Mouse (Mus musculus): Measurements from ENCODE around the gene Gtf2i. TPM values are rescaled to one million over a fixed set of nuclear protein-coding genes. Genes with fewer than 3 reads are reported as not detected.

The Gtf2i gene
- polyA plus RNA-seq, 1 experiment from 2014 or later, result 130 TPM

GRCm38 (mm10) chr5:134322355-134322754, 7.8 kb upstream of the Gtf2i start:
- no peak for DNase-seq (ENCODE audit: low spot score)

DNA sequence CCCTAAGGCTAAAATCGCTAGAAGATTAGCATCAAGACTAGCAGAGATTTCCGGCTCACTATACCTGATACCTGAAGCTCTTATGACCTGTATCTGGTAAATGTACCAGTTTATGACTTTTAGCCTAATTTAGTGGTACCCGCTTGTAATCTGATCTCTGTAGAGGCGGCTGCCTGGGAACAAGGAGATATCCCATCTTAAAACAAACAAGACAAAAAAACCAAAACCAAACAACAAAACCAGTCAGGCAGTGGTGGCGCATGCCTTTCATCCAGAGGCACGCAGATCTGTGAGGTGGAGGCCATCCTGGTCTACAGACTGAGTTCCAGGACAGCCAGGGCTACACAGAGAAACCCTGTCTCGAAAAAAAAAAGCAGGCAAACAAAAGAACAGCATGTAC, 7.1 kb upstream of the Gtf2i start:
- no peak for DNase-seq (ENCODE audit: low spot score)

DNA sequence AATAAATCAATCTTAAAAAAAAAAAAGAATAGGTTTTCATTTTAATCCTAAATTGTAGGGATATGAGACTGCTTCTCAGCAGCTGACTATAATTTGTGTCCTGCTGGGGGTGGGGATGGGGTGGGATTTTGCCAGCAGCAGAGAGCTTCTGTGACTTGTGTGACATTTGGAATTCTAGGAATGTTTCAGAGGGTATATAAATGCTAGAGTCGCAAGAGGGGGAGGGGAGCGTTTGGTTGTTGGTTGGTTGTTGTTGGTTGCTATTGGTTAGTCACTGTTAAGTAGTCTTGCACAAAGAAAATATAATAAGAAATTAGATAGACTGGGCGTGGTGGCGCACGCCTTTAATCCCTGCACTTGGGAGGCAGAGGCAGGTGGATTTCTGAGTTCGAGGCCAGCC, 4.3 kb upstream of the Gtf2i start:
- no peak for DNase-seq (ENCODE audit: low spot score)

GRCm38 (mm10) chr5:134316721-134317120, 2.2 kb upstream of the Gtf2i start:
- DNase-seq (ENCODE audit: low spot score), result no peak

DNA sequence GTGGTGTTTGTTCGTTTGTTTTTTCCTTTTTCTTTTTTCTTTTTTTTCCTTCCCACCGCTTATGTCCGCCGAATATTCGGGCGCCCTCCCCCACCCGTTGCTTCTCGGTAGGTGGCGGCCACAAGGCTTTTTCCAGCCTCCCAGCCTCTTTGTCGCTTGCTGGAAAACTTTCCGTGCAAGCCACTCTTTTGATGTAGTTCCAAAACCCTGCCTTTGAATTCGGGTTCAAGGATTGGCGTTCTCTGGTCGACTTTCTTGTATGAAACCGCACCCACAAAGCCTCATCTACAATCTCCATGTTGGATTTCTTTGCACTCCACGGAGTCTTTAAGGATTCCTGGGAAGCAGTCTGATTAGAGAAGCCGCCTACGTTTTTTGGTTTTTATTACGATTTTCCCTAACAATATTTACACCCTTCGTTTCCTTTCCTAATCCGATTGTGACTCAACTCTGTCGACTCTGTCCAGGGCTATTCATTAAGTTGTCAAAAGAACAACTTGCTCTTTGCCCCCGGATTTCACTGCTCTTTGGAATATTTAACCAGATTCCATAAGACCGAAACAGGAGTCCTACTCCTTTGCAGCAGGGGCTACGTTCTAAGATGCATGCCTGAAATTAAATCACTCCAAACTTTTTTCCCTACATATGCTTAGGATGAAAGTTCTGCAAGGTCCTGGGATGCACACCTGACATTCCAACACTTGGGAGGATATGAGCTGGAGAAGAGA, 1.2 kb upstream of the Gtf2i start:
- DNase-seq (ENCODE audit: low spot score), result peak; percentile 21

DNA sequence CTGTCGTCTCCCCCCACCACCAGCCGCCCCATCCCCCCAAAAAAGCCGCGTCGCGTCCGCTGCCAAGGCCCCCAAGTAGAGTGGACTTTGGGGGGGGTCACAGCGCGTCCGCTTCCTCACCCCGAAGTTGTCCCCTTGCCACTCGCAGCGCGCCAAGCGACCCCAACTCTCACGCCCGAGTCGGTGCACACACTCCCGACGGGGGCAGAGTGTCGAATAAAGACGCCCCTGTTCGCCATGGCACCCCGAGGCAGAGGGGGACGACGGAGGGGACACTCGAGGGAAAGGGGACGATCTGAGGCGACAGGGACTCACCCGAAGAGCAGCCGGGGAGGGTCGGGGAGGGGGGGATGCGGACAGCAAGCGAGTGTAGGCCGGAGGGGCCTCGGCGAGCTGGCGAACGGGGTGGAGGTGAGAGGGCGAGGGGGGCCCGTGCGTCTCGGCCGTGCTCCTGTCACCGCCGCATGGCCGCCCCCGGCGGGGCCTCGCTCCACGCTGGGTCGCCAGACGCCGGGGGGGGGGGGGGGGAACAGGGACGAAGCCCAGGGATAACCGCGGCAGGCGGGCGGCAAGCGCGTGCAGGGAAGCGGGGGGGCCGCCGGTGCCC, 389 bp downstream of the Gtf2i start:
- DNase-seq (ENCODE audit: low spot score), result peak; percentile 72

GRCm38 (mm10) chr5:134313451-134314067, 1.0 kb downstream of the Gtf2i start:
- DNase-seq (ENCODE audit: low spot score), result peak; percentile 95

GRCm38 (mm10) chr5:134312691-134313450, 1.7 kb downstream of the Gtf2i start:
- no peak for DNase-seq (ENCODE audit: low spot score)

GRCm38 (mm10) chr5:134311894-134312411, 2.6 kb downstream of the Gtf2i start:
- no peak for DNase-seq (ENCODE audit: low spot score)

DNA sequence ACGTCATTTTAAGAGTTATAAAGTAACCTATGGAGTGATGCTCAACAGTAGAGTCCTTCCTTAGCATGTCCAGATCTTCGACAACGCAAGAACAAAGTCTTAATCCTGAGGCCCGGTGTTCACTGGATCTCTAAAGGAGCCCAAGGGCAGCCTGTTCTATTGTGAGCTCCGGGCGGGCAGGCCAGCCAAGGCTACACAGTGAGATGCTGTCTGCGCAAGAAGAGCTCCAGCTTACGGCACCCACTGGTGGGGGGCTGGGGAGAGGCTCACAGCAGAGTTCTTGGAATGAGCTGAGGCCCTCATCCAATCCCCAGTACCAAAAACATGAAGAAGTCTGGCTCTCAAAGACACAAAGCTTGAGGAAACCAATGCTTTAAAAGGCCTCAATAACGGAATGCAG, 4.4 kb downstream of the Gtf2i start:
- no peak for DNase-seq (ENCODE audit: low spot score)

GRCm38 (mm10) chr5:134309345-134309744, 5.2 kb downstream of the Gtf2i start:
- DNase-seq (ENCODE audit: low spot score), result no peak

- no peak for DNase-seq (ENCODE audit: low spot score)
Observed at GRCm38 (mm10) chr5:134304639-134305038, 9.9 kb downstream of the Gtf2i start.

DNA sequence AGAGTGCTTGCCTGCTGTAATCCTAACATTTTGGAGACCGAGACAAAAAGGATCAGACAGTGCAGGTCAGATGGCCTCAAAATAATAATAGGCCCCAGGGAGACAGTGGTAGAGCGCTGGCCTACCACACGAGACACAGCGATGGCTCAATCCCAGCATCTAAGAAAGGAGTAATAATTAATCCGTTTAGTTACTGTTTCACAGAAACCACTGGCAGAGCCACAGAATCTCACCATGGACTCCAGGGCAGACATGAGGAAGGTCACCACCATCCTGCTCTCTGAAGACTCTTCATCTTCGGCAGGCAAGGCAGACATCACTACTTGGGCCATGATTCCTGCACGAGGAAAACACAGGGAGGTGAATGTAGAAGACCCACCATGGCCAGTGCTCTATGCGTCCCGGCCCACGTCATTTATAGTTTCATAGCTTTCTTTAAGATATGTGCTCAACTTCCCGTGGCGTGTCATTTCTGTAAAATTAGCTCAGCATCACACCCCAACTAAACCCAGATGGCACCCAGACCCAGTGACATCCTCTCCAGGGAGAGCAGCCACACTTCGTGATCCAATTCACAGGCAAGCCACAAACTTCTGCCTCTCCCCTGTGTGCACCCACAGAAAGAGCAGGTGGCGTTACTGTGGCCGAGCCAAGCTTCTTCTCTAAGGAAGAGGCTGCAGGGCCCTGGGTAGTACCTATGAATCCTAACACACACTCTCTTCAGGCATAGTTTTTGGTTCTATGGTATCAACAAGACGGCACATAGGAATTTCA, 19.1 kb downstream of the Gtf2i start:
- peak; percentile 55 for DNase-seq (ENCODE audit: low spot score)

DNA sequence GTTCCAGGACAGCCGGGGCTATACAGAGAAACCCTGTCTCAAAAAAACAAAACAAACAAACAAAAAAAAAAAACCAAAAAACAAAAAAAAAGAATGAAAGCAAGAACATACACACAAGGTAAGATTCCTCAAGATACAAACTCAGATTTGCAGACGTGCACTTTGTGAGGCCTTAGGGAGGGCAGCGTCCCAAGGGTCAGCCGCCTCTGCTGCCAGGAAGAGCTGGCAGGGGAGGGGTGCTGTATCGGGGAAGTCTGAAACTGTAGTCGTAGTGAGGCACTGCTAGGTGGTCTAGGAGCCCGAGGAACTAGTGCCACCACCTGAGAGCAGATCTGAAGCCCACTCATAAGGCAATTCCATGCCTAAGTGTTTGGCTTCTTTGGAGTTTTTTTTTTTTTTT, 20.0 kb downstream of the Gtf2i start:
- DNase-seq (ENCODE audit: low spot score), result no peak

DNA sequence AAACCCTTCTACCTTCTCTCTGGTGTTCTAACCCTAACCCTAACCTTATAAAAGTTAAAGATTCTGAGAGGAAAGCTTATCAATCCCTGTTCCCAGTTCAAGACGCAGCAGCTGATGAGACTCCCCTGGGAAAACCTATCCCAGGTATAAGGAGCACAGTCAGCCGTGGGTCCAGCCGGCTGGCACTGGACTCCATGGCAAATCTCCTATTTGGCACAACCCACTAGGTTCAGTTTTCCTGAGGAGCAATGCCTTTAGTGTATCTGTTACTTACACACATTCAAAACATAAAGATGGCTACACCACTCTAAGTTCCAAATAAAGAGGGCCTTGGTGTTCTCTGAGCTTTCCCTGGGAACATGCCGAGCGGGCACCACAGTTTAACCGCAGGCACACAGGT, 23.5 kb downstream of the Gtf2i start:
- no peak for DNase-seq (ENCODE audit: low spot score)

GRCm38 (mm10) chr5:134289935-134290560, 24.5 kb downstream of the Gtf2i start:
- DNase-seq (ENCODE audit: low spot score), result no peak

DNA sequence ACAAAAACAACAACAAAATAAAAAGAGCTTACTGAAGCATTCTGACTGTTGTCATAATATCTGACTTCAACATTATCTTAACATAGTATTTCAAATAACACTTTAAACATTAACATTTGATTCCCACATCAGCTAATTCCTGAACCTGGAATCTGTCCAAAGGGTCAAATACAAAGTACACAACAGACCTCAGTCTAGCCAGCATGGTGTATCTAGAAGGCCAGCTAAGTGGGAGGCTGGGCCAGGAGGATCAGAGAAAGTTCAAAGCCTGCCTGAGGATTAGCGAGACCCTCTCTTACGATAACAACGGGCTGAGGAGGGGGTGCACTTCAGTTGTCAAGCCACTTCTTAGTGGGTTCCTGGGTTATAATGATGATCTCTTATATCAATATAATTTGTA, 26.5 kb downstream of the Gtf2i start:
- no peak for DNase-seq (ENCODE audit: low spot score)

GRCm38 (mm10) chr5:134284921-134285320, 29.6 kb downstream of the Gtf2i start:
- DNase-seq (ENCODE audit: low spot score), result no peak

GRCm38 (mm10) chr5:134282603-134283002, 32.0 kb downstream of the Gtf2i start:
- peak; percentile 96 for DNase-seq (ENCODE audit: low spot score)

DNA sequence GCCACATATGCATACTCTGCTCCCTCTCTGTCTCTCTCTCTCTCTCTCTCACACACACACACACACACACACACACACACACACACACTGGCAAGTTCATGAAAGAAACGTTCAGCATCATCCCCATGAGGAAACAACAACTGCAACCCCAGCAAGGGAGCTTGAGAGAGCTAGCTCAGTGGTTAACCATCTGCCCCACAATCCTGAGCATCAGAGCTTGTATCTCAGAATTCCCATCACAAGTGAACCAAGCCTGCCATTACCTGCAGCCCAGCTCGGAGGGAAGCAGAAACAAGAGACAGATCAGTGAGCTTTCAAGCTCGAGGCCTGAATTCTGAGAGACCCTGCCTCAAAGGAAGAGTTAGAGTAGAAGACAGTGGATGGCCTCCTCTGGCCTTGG, 32.5 kb downstream of the Gtf2i start:
- DNase-seq (ENCODE audit: low spot score), result no peak

DNA sequence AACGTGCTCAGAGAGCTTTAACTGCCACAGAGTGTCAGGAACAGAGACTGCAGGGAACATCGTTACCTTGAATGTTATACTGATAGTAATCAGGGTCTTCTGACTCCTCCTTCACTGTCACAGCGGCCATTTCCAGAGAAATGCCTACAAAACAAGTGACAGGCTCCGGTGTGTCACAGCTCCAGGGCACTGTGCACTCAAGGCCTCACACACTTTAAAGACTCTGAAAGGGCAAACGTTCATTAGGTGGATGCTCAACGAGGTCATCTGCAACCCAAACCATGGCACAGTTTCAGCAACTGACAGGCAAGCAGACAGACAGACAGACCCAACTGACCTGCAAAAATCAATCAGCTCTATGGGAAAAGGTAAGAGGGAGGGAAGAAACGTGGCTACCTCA, 35.2 kb downstream of the Gtf2i start:
- no peak for DNase-seq (ENCODE audit: low spot score)
